Mouse (Mus musculus): ENCODE data around the gene Gm17720.

DNA sequence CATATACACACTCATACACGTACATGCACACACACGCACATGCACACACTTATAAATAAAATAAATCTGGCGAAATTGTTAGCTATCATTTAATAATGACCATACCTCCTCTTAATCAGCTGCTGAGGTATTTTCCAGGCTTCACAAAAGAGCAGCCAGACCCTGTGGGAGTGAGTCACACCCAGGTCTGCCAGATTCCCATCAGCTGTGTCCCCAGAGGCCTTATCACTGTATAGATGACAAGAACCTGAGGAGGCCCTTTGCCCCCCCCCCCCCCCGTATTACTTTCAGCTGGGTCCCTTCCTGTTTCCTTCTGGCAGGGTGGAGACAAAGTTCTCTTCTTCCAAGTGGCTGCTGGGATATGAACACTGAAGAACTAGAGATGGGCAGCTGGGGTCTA lies 62.0 kb downstream of the Gm17720 start:
- TF ChIP-seq POLR2A (IDR thresholded peaks at IDR 0.05; ENCODE audit: low read depth, low read length) (no peak), NRF1 (IDR thresholded peaks at IDR 0.05; ENCODE audit: low read depth, low read length) (no peak), KAT2A (IDR thresholded peaks at IDR 0.05; ENCODE audit: insufficient replicate concordance, low read length) (no peak), NELFE (IDR thresholded peaks at IDR 0.05; ENCODE audit: low read depth, low read length) (no peak)

All from CH12.LX (cell line).